Mouse (Mus musculus) erythroblast, embryonic 14.5 days (primary cell): Measurements from ENCODE around the gene Lect2. TPM values are rescaled to one million over a fixed set of nuclear protein-coding genes. Genes with fewer than 3 reads are reported as not detected.

ENCODE experiments used
- H3K27me3 ChIP-seq: 2 replicates; pipeline ENCODE4 v1.6.1; 2012; ENCODE audit warnings: inconsistent platforms; ENCODE audit not compliant: control insufficient read depth
- H3K36me3 ChIP-seq: 2 replicates; pipeline ENCODE4 v1.6.1; 2012; ENCODE audit warnings: mild to moderate bottlenecking, inconsistent platforms; ENCODE audit not compliant: control insufficient read depth
- H3K4me1 ChIP-seq: 2 replicates; pipeline ENCODE4 v1.6.1; 2012; ENCODE audit warnings: inconsistent platforms; ENCODE audit not compliant: control insufficient read depth
- H3K4me3 ChIP-seq: replicated peaks from 2 replicates; pipeline ENCODE3; 2012; ENCODE audit warnings: moderate library complexity, mild to moderate bottlenecking, inconsistent platforms
- H3K9me3 ChIP-seq: 2 replicates; pipeline ENCODE4 v1.6.1; 2012; ENCODE audit warnings: low read length, inconsistent platforms, mixed read lengths; ENCODE audit not compliant: control insufficient read depth
- GATA1 ChIP-seq: IDR thresholded peaks from 2 replicates; pipeline ENCODE4 v1.6.1; 2012; ENCODE audit warnings: low read length, inconsistent platforms, mixed read lengths
- TAL1 ChIP-seq: IDR thresholded peaks from 3 replicates; pipeline ENCODE4 v1.6.1; 2012; ENCODE audit warnings: low read length, inconsistent platforms, mixed read lengths
- polyA plus RNA-seq: library from polyadenylated mRNA; stranded (reverse); fragments of >175 nt; gene quantifications from 2 replicates; pipeline ENCODE4 v1.2.3, GENCODE M21; 2012

Gene Lect2
- polyA plus RNA-seq, 1 experiment = 0.06 TPM

GRCm38 (mm10) chr13:56561129-56561528 is 12.8 kb upstream of the Lect2 start:
- TF ChIP-seq GATA1 = no peak
- no peak for TF ChIP-seq TAL1
- H3K36me3 ChIP-seq = no peaks in the 10 kb centered on the region
- H3K4me3 ChIP-seq = no peak overlapping the region
- H3K4me1 ChIP-seq = no peaks in the 10 kb centered on the region
- no peaks in the 10 kb centered on the region for H3K27me3 ChIP-seq
- H3K9me3 ChIP-seq = no peaks in the 10 kb centered on the region

GRCm38 (mm10) chr13:56559841-56560370 is 11.6 kb upstream of the Lect2 start:
- H3K36me3 ChIP-seq = no peaks in the 10 kb centered on the region
- H3K27me3 ChIP-seq = no peaks in the 10 kb centered on the region

GRCm38 (mm10) chr13:56558811-56559210 is 10.5 kb upstream of the Lect2 start:
- Histone ChIP-seq H3K36me3 (no peaks in the 10 kb centered on the region), H3K27me3 (no peaks in the 10 kb centered on the region), H3K4me3 (no peak overlapping the region), H3K9me3 (no peaks in the 10 kb centered on the region), H3K4me1 (no peaks in the 10 kb centered on the region)
- no peak for TF ChIP-seq GATA1
- no peak for TF ChIP-seq TAL1

More at GRCm38 (mm10) chr13:56559841-56560370, 11.6 kb upstream of the Lect2 start:
- no peak for TF ChIP-seq TAL1
- TF ChIP-seq GATA1 = no peak
- Histone ChIP-seq H3K4me3 (no peak overlapping the region), H3K9me3 (no peaks in the 10 kb centered on the region), H3K4me1 (no peaks in the 10 kb centered on the region)

- no peaks in the 10 kb centered on the region for H3K27me3 ChIP-seq
- H3K4me3 ChIP-seq = no peak overlapping the region
- H3K9me3 ChIP-seq = no peaks in the 10 kb centered on the region
- H3K4me1 ChIP-seq = no peaks in the 10 kb centered on the region
- no peak for TF ChIP-seq GATA1
- TF ChIP-seq TAL1 = no peak
- H3K36me3 ChIP-seq = no peaks in the 10 kb centered on the region
Measured at GRCm38 (mm10) chr13:56556701-56557100, 8.4 kb upstream of the Lect2 start.

- H3K4me1 ChIP-seq = no peaks in the 10 kb centered on the region
- TF ChIP-seq GATA1 = no peak
- no peak for TF ChIP-seq TAL1
- no peak overlapping the region for H3K4me3 ChIP-seq
- H3K36me3 ChIP-seq = no peaks in the 10 kb centered on the region
- H3K27me3 ChIP-seq = no peaks in the 10 kb centered on the region
- no peaks in the 10 kb centered on the region for H3K9me3 ChIP-seq
Measured at GRCm38 (mm10) chr13:56555957-56556356, 7.7 kb upstream of the Lect2 start.

- Histone ChIP-seq H3K4me1 (no peaks in the 10 kb centered on the region), H3K9me3 (no peaks in the 10 kb centered on the region), H3K36me3 (no peaks in the 10 kb centered on the region), H3K27me3 (no peaks in the 10 kb centered on the region), H3K4me3 (no peak overlapping the region)
- TF ChIP-seq GATA1 (no peak), TAL1 (no peak)
Measured at GRCm38 (mm10) chr13:56554409-56554808, 6.1 kb upstream of the Lect2 start.

- H3K9me3 ChIP-seq = no peaks in the 10 kb centered on the region
Measured at GRCm38 (mm10) chr13:56553923-56554322, 5.6 kb upstream of the Lect2 start.

GRCm38 (mm10) chr13:56551661-56552060 is 3.4 kb upstream of the Lect2 start:
- Histone ChIP-seq H3K4me1 (no peaks in the 10 kb centered on the region), H3K9me3 (no peaks in the 10 kb centered on the region), H3K27me3 (no peaks in the 10 kb centered on the region), H3K36me3 (no peaks in the 10 kb centered on the region), H3K4me3 (no peak overlapping the region)
- no peak for TF ChIP-seq GATA1
- TF ChIP-seq TAL1 = no peak

More at GRCm38 (mm10) chr13:56553923-56554322, 5.6 kb upstream of the Lect2 start:
- TF ChIP-seq TAL1 = no peak
- no peak for TF ChIP-seq GATA1
- no peaks in the 10 kb centered on the region for H3K36me3 ChIP-seq
- H3K4me1 ChIP-seq = no peaks in the 10 kb centered on the region
- H3K27me3 ChIP-seq = no peaks in the 10 kb centered on the region
- no peak overlapping the region for H3K4me3 ChIP-seq

- Histone ChIP-seq H3K9me3 (no peaks in the 10 kb centered on the region), H3K4me3 (no peak overlapping the region), H3K36me3 (no peaks in the 10 kb centered on the region), H3K4me1 (no peaks in the 10 kb centered on the region), H3K27me3 (no peaks in the 10 kb centered on the region)
- TF ChIP-seq TAL1 (no peak), GATA1 (no peak)
Measured at GRCm38 (mm10) chr13:56550574-56550973, 2.3 kb upstream of the Lect2 start.

GRCm38 (mm10) chr13:56549364-56549763 is 1.1 kb upstream of the Lect2 start:
- Histone ChIP-seq H3K27me3 (no peaks in the 10 kb centered on the region), H3K4me3 (no peak overlapping the region), H3K9me3 (no peaks in the 10 kb centered on the region), H3K4me1 (no peaks in the 10 kb centered on the region), H3K36me3 (no peaks in the 10 kb centered on the region)
- no peak for TF ChIP-seq TAL1
- TF ChIP-seq GATA1 = no peak
